8 mouse cellular contexts compared by ENCODE assay signal in the genomic region with DNA sequence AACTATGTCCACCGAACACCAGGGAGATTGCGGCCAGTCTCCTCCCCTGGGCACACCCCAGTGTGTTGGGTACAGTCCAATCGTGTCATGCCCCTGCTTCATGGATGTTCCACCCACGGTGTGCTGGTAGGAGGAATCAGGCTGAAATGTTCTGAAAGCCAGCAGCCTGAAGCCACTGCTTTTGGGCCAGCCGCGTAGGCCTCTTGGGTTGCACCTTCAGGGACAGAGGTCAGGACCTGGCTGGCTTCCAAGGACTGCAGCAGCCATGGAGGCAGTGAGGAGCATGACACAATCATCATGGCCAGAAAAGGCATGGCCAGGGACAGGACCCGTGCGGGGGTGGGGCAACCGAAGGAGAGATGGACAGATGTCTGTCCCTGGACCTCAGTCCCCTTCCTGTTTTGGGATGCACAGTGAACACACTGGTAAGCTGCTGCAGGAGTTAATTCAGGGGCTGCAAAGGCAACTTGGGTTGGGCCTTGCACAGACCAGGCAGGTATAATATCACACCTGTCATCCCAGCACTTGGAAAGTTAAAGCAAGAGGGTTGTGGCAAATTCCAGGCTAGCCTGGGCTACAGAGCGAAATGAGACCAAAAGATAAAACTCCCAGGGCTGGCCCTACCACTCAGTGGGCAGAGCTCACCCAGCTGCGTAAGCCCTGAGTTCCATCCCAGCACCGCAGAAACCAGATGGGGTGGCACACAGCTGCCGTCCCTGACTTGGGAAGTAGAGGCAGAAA. TPM values are rescaled to one million over a fixed set of nuclear protein-coding genes. Genes with fewer than 3 reads are reported as not detected.
DNase-seq lines count a peak whose midpoint lies in the region; ATAC-seq and TF ChIP-seq lines count a peak whose summit lies in the region.

No protein-coding gene starts in this region.

- peak overlapping the region; percentile 36; the same call in 1 of the 2 replicates for H3K9ac ChIP-seq in midbrain, embryonic 15.5 days

- no peaks in the 10 kb centered on the region; the same call in 1 of the 2 replicates for H3K27me3 ChIP-seq in G1E (ENCODE audit: insufficient read depth, low read length)
- H3K27me3 ChIP-seq in midbrain, embryonic 15.5 days (replicated peaks) = no peaks in the 10 kb centered on the region

- H3K36me3 ChIP-seq in G1E (replicated peaks) = peaks cover 76% of the 10 kb centered on the region
- H3K36me3 ChIP-seq in midbrain, embryonic 15.5 days (replicated peaks) = peaks cover 38% of the 10 kb centered on the region

- TF ChIP-seq CTCF in G1E (IDR thresholded peaks at IDR 0.05; ENCODE audit: low read depth, low read length) = no peak

- ATAC-seq in G1E (ENCODE audit: extremely low read depth, insufficient number of reproducible peaks, low FRiP score, poor library complexity, severe bottlenecking) = no peak
- ATAC-seq in midbrain, embryonic 15.5 days (replicated peaks) = no peak
- no peak for ATAC-seq in CD4-positive, CD25-positive, alpha-beta regulatory T cell, adult 4 months

- H3K9me3 ChIP-seq in G1E (replicated peaks) = no peaks in the 10 kb centered on the region
- no peaks in the 10 kb centered on the region for H3K9me3 ChIP-seq in midbrain, embryonic 15.5 days

- peaks cover 78% of the 10 kb centered on the region for H3K4me1 ChIP-seq in G1E (ENCODE audit: insufficient read depth, low read depth, low read length)
- peaks cover 23% of the 10 kb centered on the region for H3K4me1 ChIP-seq in midbrain, embryonic 15.5 days

- peak overlapping the region; percentile 98; the same call in 1 of the 2 replicates for H3K4me3 ChIP-seq in G1E (ENCODE audit: low read depth, low read length)
- H3K4me3 ChIP-seq in midbrain, embryonic 15.5 days = no peak overlapping the region

- no peak overlapping the region for H3K27ac ChIP-seq in midbrain, embryonic 15.5 days

- peak overlapping the region; percentile 79; the same call in 1 of the 2 replicates for H3K4me2 ChIP-seq in midbrain, embryonic 15.5 days

- DNase-seq in heart, adult 11 months = peak; percentile 96
- no peak for DNase-seq in heart, adult 8-10 months (ENCODE audit: low spot score)
- DNase-seq in G1E (ENCODE audit: low spot score) = no peak
- peak; percentile 56 for DNase-seq in fat pad, adult 2 months (ENCODE audit: extremely low read depth, low read depth, low spot score)
- DNase-seq in kidney, postnatal 10 days = peak; percentile 73
- no peak for DNase-seq in natural killer cell, adult 2 months (ENCODE audit: low spot score in 2 of 2)

- 91% methylated on average over 13 of the region's 13 CpGs for WGBS in midbrain, embryonic 15.5 days

RNA-seq across cellular contexts. Expression of a gene that starts 2.1 kb away (rescaled TPM):
- total RNA-seq in heart, adult 8-10 months (2022) = 10 to 100 TPM; 14.4 to 19.2 (median 16.3) TPM
- 9.0 and 11.4 TPM in 2 replicates for total RNA-seq in G1E (2014; fragmentation: Nextera tagmentation)
- 23.5 and 23.9 TPM in 2 replicates for total RNA-seq in G1E (2017)
- 77.9 and 80.5 TPM in 2 replicates for polyA plus RNA-seq in G1E (2012)
- 35.8 and 38.3 TPM in 2 replicates for polyA plus RNA-seq in midbrain, embryonic 15.5 days (2015; fragmentation: Nextera tagmentation; extraction: Ambion mirVana)
- 1 to 10 TPM; 4.2 to 4.7 TPM for polyA plus RNA-seq in CD4-positive, CD25-positive, alpha-beta regulatory T cell, adult 4 months (2017; shearing (Covaris generic))

RNA-seq across cellular contexts. Expression of a gene that starts 9.8 kb away (rescaled TPM):
- total RNA-seq in heart, adult 8-10 months (2022) = 1 to 10 TPM; 2.7 to 5.4 (median 3.5) TPM
- not detected in 2 replicates for total RNA-seq in G1E (2014; fragmentation: Nextera tagmentation)
- 0.06 TPM in 1 of 2 replicates, not detected in the other for total RNA-seq in G1E (2017)
- 0.06 TPM in 1 of 2 replicates, not detected in the other for polyA plus RNA-seq in G1E (2012)
- 5.7 and 6.2 TPM in 2 replicates for polyA plus RNA-seq in midbrain, embryonic 15.5 days (2015; fragmentation: Nextera tagmentation; extraction: Ambion mirVana)
- polyA plus RNA-seq in CD4-positive, CD25-positive, alpha-beta regulatory T cell, adult 4 months (2017; shearing (Covaris generic)) = 10 to 100 TPM; 19.3 to 22.0 TPM

RNA-seq across cellular contexts. Expression of a gene that starts 24.3 kb away (rescaled TPM):
- 1 to 10 TPM; 4.1 to 6.6 (median 5.2) TPM for total RNA-seq in heart, adult 8-10 months (2022)
- total RNA-seq in G1E (2014; fragmentation: Nextera tagmentation) (not detected in 2 replicates), G1E (2017) (0.11 TPM in 1 of 2 replicates, not detected in the other)
- not detected in 2 replicates for polyA plus RNA-seq in G1E (2012)
- not detected in 2 replicates for polyA plus RNA-seq in midbrain, embryonic 15.5 days (2015; fragmentation: Nextera tagmentation; extraction: Ambion mirVana)
- under 1 TPM; 0.15 to 0.28 TPM for polyA plus RNA-seq in CD4-positive, CD25-positive, alpha-beta regulatory T cell, adult 4 months (2017; shearing (Covaris generic))

RNA-seq across cellular contexts. Expression of a gene that starts 26.0 kb away (rescaled TPM):
- total RNA-seq in heart, adult 8-10 months (2022) = 10 to 100 TPM; 25.7 to 29.5 (median 26.8) TPM
- 58.0 and 62.2 TPM in 2 replicates for total RNA-seq in G1E (2014; fragmentation: Nextera tagmentation)
- total RNA-seq in G1E (2017) = 58.8 and 66.6 TPM in 2 replicates
- polyA plus RNA-seq in G1E (2012) = 266 and 331 TPM in 2 replicates
- 154 and 159 TPM in 2 replicates for polyA plus RNA-seq in midbrain, embryonic 15.5 days (2015; fragmentation: Nextera tagmentation; extraction: Ambion mirVana)
- polyA plus RNA-seq in CD4-positive, CD25-positive, alpha-beta regulatory T cell, adult 4 months (2017; shearing (Covaris generic)) = 10 to 100 TPM; 14.6 to 15.1 TPM

RNA-seq across cellular contexts. Expression of a gene that starts 27.4 kb away (rescaled TPM):
- total RNA-seq in heart, adult 8-10 months (2022) = under 1 TPM in 1 of 4 experiments, not detected in 3; 0.22 TPM
- total RNA-seq in G1E (2014; fragmentation: Nextera tagmentation) (0.44 TPM in 1 of 2 replicates, not detected in the other), G1E (2017) (1.8 and 1.9 TPM in 2 replicates)
- polyA plus RNA-seq in G1E (2012) = 1.4 and 1.6 TPM in 2 replicates
- 6.9 and 8.0 TPM in 2 replicates for polyA plus RNA-seq in midbrain, embryonic 15.5 days (2015; fragmentation: Nextera tagmentation; extraction: Ambion mirVana)
- 1 to 10 TPM; 2.4 to 2.6 TPM for polyA plus RNA-seq in CD4-positive, CD25-positive, alpha-beta regulatory T cell, adult 4 months (2017; shearing (Covaris generic))

Comparison
In these comparisons a context has a peak if more than half of its experiments do, and no peak if none do; other contexts are left out.
1. DNase-seq: peak in heart, adult 11 months (single experiment), fat pad, adult 2 months (single experiment) and kidney, postnatal 10 days (single experiment); none in heart, adult 8-10 months (single experiment), G1E (single experiment) and natural killer cell, adult 2 months (0 of 2).